Mouse (Mus musculus) erythroid progenitor cell, adult 5-6 weeks (primary cell): ENCODE measurements at regions not wholly inside any gene's neighbourhood (a gene's known extent, or its start where the extent isn't known, plus 50 kb on each side); places are given as distances from the start of the nearest gene placed in this dataset.
A peak's percentile ranks its signal among the peaks of the same experiment; 100 is the strongest.

Experiments
- ATAC-seq: replicated peaks from 2 replicates; pipeline ENCODE4 v1.8.0; 2016; ENCODE audit warnings: moderate number of reproducible peaks, mild to moderate bottlenecking, moderate TSS enrichment, inconsistent platforms; ENCODE audit not compliant: poor library complexity, low FRiP score, severe bottlenecking

DNA sequence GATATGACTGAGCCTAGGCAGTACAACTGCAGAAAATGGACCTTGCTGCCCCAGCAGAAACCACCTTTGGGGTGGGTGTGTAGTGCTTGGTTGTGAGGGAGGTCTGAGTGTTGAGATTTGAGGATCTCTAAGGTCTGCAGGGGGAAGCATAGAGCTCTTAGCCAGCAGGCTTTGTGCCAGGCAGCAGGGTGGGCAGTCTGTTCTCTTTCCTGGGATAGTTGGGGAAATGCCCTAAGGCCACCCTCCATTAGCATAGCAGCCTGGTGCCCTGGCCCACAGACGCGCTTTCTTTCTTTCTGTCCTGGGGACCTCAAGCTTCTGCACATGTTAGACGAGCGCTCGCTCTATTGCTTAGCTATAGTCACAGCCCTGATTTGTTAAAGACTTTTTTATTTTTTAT is 91.4 kb upstream of the Eef2kmt start:
- no peak for ATAC-seq

DNA sequence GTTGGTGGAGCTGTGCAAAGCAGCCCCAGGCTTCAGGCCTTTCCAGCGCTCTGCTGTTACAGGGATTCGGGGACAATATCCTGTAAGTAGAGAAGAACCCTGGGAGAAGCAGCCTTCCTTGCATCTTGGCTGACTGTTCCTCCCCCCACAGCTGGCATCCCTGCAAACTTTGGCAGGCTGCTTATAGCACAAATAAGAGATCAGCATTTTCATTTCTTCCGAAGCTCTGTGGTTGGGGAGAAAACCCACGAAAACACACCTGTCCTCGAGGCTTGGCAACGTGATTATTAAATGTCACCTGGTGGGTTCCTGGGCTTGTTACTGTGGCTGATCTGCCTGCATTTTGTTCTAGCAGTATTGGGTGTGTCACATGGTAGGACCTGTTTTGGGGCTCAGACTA is 86.5 kb upstream of the Eef2kmt start:
- ATAC-seq, result no peak

DNA sequence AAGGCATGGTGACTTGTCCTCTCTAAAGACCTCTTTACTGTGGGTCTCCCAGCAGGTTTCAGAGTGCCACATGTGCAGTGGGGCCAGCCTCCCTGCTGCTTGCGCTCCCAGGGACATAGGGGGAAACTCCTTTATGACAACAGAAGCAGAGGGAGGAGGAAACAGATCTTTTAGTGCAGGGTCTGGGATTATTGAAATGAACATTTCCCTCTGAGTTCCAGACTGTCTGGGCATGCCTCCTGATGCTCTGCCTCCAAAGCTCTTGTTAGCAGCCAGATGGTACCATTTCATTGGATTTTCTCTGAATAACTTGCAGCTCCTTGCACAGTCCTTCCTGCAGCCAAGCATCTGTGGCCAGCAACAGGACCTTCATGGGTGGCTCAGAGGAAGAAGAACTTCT is 60.5 kb upstream of the Eef2kmt start:
- ATAC-seq, result no peak

DNA sequence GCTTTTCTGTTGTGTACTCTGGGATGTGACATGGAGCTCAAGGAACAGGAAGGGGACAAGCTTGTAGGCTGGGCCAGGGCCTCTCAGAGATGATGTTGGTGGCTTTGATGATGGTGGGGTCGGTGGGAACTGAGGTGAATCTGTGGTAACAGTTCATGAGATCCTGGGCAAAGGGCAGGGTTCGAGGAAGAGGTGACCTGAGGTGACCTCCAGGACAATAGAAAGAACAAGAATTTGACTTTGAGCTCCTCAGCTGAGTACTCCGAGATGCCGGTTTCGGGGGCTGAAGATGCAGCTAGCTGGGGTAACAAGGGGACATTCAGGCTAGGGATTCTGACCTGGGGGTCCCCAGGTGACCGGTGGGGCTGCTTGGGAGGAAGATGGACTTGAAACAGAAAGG is 57.5 kb upstream of the Eef2kmt start:
- no peak for ATAC-seq

DNA sequence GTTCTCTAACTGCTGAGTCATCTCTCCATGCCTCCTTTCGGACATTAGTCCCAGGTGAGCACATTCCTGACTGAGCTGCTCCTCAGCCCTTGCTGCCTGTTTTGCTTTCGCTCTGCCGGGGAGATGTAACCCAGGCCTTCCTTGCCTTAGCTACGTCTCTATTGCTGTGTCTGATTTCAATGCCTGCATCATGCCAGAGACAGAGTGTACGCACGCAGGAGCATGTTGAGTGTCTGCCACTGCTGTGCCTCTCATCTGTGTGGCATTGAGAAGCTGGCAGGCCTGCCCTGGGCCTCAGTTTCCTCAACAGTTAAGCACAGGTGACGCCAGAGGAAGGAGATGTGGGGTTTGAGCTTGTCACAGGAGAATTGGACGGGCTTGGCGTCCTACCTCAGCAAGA is 55.7 kb upstream of the Eef2kmt start:
- ATAC-seq, result no peak

DNA sequence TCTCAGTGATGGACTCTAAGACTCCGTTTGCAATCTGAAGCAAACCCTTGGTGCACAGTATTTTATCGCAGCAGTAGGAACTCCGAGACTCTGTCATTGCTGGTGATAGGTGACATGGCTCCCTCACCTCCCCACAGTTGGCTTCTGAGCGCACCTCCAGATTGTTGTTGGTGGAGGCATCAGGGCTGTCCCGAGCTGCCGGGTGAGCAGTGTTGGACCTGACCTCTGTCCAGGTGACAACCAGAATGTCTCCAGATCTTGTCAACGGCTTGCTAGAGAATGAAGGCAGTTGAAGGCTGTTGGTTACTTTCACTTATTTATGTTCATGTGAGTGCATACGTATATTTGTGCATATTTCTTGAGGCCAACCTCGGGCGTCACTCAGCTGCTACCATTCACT is 55.0 kb upstream of the Eef2kmt start:
- ATAC-seq, result no peak

DNA sequence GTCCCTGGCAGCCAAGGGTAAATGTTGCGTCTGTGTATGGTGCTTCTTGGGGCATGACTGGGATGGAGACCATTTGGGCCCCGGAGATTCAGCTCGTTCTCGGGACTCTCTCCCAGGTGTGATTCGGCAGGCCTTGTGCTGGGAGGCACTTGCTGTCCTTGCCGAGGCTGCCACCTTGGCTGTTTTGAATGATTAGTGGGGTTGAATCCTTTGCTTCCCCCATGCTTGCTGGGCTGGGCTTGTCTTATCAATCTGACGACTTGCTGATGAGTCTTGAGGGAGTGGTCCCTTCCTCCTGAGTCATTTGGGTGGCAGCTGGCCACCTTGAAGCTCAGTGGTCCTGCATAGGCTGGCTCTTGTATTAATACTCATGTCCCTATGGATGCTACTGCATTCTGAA is 52.0 kb upstream of the Eef2kmt start:
- no peak for ATAC-seq

DNA sequence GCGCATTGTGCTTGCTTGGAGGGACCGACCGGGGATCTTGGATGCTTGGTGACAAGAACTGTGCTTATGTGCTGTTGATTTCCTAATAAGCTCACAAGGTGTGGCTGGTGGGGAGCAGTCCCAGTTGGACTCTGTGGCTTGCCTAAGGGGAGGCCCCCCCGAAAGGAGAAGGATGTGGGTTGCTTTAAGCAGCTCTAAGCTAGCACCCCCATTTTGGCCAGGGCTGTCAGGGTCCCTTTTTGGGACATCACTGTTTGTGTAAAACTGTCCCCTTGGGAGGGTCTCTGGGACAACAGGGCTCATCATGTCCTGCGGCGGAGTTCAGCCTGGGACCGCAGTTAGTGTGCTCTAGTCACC is 51.4 kb upstream of the Eef2kmt start:
- ATAC-seq, result no peak

DNA sequence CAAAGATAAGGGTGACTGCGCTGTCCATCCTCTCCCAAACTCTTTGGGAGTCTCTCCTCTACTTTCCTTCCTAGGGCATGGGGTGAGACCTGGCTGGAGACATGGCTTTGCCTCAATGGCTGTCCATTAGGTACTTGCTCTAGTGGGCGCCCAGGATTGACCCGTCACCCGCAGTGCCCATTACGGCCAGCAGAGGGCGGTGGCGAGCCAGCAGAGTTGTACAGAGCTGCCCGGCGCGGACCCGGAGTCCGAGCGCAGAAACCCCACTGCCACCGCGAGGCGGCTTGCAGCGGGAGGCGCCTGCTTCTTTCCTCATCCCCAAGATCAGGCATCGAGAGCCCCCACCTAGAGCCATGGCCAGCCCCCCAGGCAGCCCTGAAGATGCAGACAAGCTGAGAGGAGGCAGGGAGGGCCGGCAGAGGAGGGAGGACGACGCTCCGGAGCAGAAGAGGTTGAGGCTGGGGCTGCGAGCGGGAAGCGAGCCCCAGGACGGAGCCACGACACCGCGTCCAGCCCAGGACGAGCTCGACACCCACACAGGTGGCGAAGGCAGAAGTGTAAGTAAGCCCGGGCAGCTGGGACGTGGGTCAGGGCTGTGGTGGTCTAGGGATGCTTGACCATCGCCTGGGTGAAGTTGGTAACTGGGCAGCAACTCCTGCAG is 50.9 kb upstream of the Eef2kmt start:
- peak; percentile 70 for ATAC-seq
